Mouse (Mus musculus): Measurements from ENCODE around the gene Frat2. TPM values are rescaled to one million over a fixed set of nuclear protein-coding genes. Genes with fewer than 3 reads are reported as not detected.

The Frat2 gene
- total RNA-seq, 2 experiments from 2014 or later: 7.4 to 7.6 TPM

GRCm38 (mm10) chr19:41847091-41847581, 796 bp downstream of the Frat2 start:
- DNase-seq (ENCODE audit: low spot score in 2 of 2): peak; percentile 50 to 53
- intact Hi-C loops (cut with DNase I): loop anchor here (5.0 kb wide), 1 partner anchor 365 kb away; the partner anchor contains the start of gene Lcor

DNA sequence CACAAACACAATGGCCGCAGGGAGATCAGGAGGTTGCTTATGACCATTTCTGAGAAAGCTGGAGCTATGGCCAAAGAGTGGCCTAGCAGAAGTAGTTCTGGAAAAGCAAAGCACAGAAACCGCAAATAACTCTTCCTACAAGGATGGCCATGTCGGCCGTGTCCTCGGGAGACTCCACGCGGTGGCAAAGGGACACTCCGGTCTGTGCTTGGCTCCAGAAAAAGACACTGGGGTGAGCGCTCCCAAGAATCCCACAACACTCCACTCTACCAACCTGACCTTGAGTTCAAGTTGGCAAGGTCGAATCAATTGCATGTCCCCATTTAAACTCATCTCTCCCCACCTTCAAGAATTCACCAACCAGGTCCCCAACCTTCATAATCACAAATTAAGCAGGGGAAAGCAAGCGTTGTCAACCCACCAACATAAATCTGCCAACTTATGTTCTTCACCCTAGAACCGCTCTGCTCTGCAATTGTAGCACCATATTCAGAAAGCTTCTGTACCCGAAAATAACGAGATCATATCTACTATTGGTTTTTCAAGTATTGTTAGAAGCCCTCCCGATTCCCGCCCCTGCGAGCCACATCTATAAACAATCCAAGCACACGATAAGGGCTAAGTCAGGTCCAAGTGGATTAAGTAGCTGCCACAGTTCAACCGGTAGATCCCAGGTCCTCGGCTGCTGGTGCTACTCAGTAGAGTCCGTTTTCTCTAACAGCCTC, 1.4 kb downstream of the Frat2 start:
- intact Hi-C loops (cut with DNase I): loop anchor here (1.0 to 5.0 kb wide), 2 partner anchors 15 to 364 kb away; partner anchors contain the start of gene Lcor
- DNase-seq (ENCODE audit: low spot score in 2 of 2): no peak

DNA sequence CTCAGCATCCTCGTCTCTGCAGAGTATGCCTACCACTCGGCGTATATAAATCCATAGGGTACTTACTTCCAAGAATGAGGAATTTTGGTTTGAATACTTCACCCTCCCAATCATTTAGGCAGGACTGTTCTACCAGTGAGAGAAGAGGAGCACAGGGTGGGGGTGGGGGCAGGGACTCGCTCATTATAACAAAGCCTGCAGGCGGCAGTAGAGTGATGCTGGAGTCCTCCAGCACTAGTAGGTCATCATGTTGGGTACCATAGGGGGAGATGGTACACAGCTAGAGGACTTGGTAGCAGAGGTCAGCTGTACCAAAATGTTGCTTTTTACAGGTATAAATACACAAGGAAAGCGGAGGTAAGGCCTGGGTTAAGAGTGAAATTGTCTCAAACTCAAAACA, 3.6 kb downstream of the Frat2 start:
- DNase-seq (ENCODE audit: low spot score in 2 of 2): no peak

GRCm38 (mm10) chr19:41842706-41843105, 5.2 kb downstream of the Frat2 start:
- intact Hi-C loops (cut with DNase I): no loop called here
- DNase-seq (ENCODE audit: low spot score in 2 of 2): no peak

More for the DNA sequence above, 3.6 kb downstream of the Frat2 start:
- intact Hi-C loops (cut with DNase I): no loop called here

DNA sequence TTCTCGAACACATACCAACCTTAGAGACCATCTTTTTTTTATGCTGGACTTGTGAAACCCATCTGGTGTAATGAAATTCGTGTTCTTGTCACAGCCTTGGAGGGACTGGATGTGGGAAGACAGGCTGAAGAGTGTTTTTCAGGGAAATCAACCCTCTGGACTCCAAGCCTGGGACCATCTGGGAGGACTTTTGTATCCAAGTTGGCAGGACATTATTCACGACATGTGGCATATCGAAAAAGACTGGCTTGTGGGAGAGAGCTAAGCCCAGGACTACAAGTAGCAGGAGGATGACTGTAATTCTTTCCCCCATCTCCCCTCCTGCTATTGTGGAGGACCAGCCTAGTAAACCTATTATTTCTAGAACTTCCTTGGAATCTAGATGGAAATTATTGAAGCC, 5.7 kb downstream of the Frat2 start:
- no peak for DNase-seq (ENCODE audit: low spot score in 2 of 2)
- intact Hi-C loops (cut with DNase I): no loop called here

DNA sequence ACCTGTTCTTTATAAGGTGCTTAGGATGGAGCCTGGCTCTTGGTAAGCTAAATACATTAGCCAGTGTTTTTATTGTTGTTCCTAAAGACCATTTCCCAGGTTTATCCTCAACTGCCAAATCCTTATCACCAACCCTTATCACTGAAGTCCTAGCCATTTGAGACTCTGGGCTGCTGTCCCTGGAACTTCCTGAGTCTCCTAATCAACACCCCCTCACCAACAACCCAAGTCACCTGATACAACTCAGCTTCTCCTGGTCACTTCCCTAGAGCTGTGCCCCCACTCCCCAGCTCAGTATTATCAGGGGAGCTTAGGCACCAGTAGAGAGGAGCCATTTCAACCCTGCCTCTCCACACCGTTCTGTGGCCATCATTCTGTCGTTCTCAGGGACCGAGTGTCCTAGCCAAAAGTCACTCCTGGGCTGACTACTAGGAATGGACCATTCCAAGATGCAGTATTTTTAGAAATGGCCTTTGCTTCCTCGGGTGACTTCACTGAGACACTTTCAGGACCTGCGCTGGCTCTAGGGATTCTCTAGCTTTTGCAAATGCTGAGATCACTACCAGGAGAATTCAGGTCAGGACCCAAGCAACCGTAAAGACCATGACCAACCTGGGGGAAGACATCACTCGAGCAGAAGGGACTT, 6.7 kb downstream of the Frat2 start:
- DNase-seq (ENCODE audit: low spot score in 2 of 2): no peak
- intact Hi-C loops (cut with DNase I): no loop called here

- no peak for DNase-seq (ENCODE audit: low spot score in 2 of 2)
- intact Hi-C loops (cut with DNase I): no loop called here
Observed at GRCm38 (mm10) chr19:41839685-41840084, 8.2 kb downstream of the Frat2 start.

DNA sequence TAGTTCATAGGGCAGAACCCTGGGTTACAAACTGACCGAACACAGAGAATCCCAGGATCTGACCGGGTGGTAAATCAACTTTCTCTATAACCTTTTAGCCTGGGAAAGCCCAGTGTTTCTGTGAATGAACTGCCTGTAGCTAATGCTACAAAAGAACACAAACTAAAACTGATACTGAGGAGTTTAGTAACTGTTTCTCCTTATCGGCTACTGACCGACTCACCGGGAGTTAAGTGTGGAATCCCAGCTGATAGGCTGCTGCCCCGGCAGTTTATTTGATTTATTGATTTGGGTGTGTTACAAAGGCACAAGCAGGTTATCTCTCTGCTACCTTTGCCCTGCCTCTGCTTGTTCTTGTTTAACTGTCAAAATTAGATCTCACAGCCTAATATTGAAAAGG, 9.1 kb downstream of the Frat2 start:
- intact Hi-C loops (cut with DNase I): no loop called here
- DNase-seq (ENCODE audit: low spot score in 2 of 2): no peak

GRCm38 (mm10) chr19:41837917-41838261, 10.0 kb downstream of the Frat2 start:
- DNase-seq (ENCODE audit: low spot score in 2 of 2): no peak
- intact Hi-C loops (cut with DNase I): no loop called here

DNA sequence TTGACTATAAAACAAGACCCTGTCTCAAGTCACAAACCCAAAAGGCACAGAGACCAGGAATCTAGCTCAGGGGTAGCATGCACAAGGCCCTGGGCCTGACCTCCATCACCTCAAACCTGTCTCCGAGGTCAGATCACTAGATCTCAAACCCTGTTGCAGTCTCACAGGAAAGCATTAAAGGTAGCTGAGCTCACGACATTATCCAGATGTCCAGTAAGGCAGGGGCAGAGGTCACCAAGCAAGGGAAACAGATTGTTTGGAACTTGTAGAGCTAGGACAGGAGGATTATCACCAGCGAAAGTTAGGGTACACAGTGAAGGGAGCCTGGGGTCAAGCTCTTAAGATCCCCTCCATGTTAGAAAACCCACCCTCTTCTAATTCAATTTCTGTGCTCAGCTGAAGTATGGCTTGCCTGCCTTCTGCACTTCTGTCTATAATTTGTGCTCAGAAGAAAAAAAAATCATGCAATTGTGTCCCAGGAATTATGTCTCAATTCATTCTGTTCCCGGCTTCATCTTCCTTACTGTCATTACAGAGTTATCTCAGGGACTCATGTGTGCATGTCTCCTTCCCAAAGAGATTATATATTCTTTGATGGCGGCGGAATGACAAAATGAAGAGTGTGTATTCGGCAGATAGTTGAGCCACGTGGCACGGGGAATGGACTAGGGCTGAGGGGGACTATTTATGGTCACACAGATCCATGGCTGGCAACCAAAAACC, 10.6 kb downstream of the Frat2 start:
- intact Hi-C loops (cut with DNase I): no loop called here
- no peak for DNase-seq (ENCODE audit: low spot score in 2 of 2)

DNA sequence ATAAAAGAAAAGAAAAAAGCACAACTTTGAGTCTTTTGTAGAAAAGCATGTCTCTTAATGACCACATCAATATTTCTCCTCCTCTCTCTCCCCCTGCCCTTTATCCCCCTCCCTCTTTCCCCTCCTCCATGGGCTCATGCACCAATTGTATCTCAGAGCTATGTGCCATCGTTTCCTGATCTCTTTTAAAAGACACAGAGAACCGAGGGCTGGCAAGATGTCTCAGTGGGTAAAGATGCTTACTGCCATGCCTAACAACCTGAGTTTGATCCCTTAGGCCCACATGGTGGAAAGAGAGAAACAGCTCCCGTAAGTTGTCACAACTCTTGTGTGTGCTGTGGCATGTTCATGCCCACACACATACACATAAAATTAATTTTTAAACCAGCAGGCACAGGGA, 11.2 kb downstream of the Frat2 start:
- intact Hi-C loops (cut with DNase I): no loop called here
- no peak for DNase-seq (ENCODE audit: low spot score in 2 of 2)

DNA sequence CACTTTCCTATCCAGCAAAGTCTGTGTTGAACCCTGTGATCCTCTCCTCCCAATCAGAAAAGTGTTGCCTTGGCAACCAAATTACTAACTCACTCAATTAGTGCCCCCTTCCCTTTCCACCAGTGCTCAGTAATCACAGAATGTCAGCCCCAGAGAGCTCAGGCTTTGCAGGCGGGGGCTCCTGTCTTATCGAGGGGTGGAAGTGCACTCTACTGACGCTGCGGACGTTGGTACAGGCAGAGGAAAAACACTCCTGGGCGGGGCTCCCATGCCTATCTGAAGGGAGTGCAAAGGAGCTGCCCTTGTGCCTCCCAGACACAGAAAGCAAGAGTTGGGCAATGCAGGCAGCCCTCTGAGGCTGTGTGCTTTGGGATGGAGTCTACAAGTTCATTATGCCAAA, 12.1 kb downstream of the Frat2 start:
- DNase-seq (ENCODE audit: low spot score in 2 of 2): peak in 1 of 2 experiments; percentile 14
- intact Hi-C loops (cut with DNase I): no loop called here

- DNase-seq (ENCODE audit: low spot score in 2 of 2): no peak
- intact Hi-C loops (cut with DNase I): no loop called here
Observed at GRCm38 (mm10) chr19:41835407-41835806, 12.5 kb downstream of the Frat2 start.

- peak; percentile 10 to 31 for DNase-seq (ENCODE audit: low spot score in 2 of 2)
- intact Hi-C loops (cut with DNase I): no loop called here
Observed at GRCm38 (mm10) chr19:41832501-41833201, 15.3 kb downstream of the Frat2 start.

DNA sequence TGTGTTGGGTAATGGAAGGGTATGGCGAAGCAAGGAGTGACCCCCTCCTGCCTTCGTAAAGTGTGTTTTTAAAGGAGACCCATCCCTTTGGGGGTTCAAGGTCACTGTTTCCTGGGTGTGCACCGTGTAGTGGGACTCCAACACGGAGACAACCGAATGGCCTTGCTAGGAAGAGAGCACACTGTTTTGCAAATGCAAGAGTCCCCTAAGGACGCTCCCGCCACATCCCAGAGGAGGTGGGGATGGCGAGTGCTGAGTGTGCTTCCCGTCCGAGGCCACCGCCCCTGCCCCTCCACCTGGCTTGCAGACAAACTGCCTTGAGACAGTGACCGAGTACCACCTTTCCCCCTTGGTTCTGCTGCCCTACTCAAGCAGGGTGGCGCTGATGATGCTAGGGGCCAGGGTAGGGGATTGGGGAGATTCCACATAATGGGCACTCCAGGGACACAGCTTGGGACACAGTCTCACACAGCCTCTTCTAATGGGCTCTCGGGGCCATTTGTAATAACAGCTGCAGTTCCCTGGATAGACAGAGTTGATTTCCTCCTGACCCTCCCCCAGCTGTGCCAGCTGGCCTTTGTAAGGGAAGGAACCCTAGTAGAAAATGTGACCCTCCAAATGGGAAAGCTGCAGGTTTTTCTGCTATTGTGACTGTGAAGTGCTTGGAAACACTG, 16.1 kb downstream of the Frat2 start:
- DNase-seq (ENCODE audit: low spot score in 2 of 2): no peak
- intact Hi-C loops (cut with DNase I): loop anchor here (1.0 kb wide), 1 partner anchor 14 kb away; no protein-coding TSS in a partner anchor

DNA sequence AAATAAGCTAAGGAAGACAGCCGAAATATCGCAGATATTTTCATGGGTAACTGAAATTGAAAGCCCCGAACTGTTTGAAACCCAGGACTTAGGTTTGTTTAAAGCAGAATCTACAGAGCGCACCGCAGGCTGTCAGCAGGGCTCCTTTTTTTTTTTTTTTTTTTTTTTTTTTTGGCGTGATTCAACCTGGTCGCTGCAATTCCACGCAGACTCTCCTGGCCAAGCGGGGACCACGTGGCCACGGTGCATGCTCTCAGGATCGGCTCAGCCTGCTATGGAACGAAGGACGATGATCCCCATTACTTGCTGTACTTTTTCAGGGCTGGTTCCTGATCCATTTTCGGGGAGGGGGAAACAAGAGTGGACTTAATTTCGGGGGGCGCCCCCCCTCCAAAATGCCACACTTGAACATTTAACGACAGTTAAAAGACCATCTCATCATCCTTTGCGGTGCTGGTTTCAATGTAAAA, 16.8 kb downstream of the Frat2 start:
- DNase-seq (ENCODE audit: low spot score in 2 of 2): peak; percentile 42 to 55
- intact Hi-C loops (cut with DNase I): loop anchor here (1.0 kb wide), 1 partner anchor 15 kb away; no protein-coding TSS in a partner anchor

DNA sequence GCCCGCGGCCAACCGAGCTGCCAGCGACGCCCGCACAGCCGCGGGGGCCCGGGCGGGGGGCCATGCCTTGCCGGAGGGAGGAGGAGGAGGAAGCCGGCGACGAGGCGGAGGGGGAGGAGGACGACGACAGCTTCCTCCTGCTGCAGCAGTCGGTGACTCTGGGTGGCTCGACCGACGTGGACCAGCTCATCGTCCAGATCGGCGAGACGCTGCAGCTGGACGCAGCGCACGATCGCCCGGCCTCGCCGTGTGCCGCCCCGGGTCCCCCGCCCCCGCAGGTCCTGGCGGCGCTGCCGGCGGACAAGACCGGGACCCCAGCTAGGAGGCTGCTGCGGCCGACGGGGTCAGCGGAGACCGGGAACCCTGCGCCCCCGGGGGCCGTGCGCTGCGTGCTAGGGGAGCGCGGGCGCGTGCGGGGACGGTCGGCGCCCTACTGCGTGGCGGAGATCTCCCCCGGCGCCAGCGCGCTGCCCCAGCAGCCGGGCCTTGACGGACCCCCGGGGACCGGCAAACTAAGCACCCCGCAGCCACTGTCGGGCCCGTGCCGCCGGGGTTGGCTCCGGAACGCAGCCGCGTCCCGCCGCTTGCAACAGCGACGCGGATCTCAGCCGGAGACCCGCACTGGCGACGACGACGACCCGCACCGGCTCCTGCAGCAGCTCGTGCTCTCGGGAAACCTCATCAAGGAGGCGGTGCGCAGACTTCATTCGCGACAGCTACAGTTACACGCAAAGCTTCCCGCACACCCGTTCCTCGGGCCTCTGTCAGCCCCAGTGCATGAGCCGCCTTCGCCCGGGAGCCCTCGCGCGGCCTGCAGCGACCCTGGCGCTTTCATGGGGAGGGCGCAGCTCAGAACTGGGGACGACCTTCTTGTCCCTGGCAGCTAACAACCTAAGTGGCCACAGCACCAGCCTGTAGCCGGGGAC, 17.6 kb downstream of the Frat2 start:
- intact Hi-C loops (cut with DNase I): loop anchor here (1.0 kb wide), 1 partner anchor 16 kb away; no protein-coding TSS in a partner anchor
- peak; percentile 52 to 60 for DNase-seq (ENCODE audit: low spot score in 2 of 2)
